7 mouse cellular contexts compared by ENCODE assay signal in the genomic region with DNA sequence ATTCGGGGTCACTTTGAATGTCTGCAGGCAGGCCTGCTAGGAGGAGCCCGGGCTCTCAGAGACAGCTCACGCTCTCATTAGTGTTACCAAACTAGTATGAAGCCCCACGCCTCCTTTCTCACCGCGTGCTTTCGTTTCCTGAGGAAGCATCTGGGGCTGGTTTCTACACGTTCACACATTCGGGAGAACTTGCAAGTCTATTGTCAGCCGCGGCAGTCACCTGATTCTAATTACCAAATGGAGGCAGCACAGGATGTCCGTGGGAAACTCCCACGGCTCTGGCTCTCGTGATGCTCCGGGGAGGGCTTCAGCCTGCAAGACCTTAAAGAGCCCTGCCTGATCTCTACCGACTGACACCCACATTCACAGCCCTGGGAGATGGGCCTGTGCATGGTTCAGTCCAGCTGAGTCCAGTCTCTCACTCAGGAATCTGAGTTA. TPM values are rescaled to one million over a fixed set of nuclear protein-coding genes. Genes with fewer than 3 reads are reported as not detected.
DNase-seq lines count a peak whose midpoint lies in the region; ATAC-seq lines count a peak whose summit lies in the region.

No protein-coding gene starts in this region.

- peak overlapping the region; percentile 10 for H3K4me3 ChIP-seq in intestine, embryonic 14.5 days (ENCODE audit: low read depth, low read length)

- peak overlapping the region; percentile 32; the same call in 1 of the 2 replicates for H3K9ac ChIP-seq in intestine, embryonic 14.5 days (ENCODE audit: low read length)

- H3K27me3 ChIP-seq in intestine, embryonic 14.5 days (replicated peaks; ENCODE audit: control insufficient read depth, insufficient read depth, low read length): no peaks in the 10 kb centered on the region

- H3K36me3 ChIP-seq in intestine, embryonic 14.5 days (ENCODE audit: control insufficient read depth, insufficient read depth, low read length): peaks cover 11% of the 10 kb centered on the region

- peak; percentile 69 for DNase-seq in adipocyte (ENCODE audit: low spot score)
- DNase-seq in embryo, embryonic 11 days: peak; percentile 81
- peak; percentile 65 for DNase-seq in gastrocnemius, postnatal 14 days
- peak; percentile 77 for DNase-seq in intestine, embryonic 14.5 days (ENCODE audit: low spot score)
- peak; percentile 81 to 94 for DNase-seq in left cerebral cortex, postnatal 25 days (ENCODE audit: low spot score in 2 of 2)
- DNase-seq in mesoderm, embryonic 11.5 days (ENCODE audit: low read depth, low spot score): peak; percentile 73
- peak; percentile 86 for DNase-seq in skeletal muscle tissue, adult 2 months (ENCODE audit: low read depth, low spot score)

- H3K9me3 ChIP-seq in intestine, embryonic 14.5 days (ENCODE audit: control insufficient read depth, low read length): no peaks in the 10 kb centered on the region

- H3K4me1 ChIP-seq in intestine, embryonic 14.5 days (replicated peaks; ENCODE audit: control insufficient read depth, insufficient read depth, low read length): peaks cover 32% of the 10 kb centered on the region

- peak overlapping the region; percentile 50 for H3K4me2 ChIP-seq in intestine, embryonic 14.5 days (ENCODE audit: low read length)

- H3K27ac ChIP-seq in intestine, embryonic 14.5 days (ENCODE audit: low read depth): peak overlapping the region; percentile 54

- intact Hi-C loops in gastrocnemius, postnatal 14 days (cut with DNase I; ENCODE audit: low total_unique reads): no loop called here
- intact Hi-C loops in left cerebral cortex, postnatal 25 days (cut with DNase I): loop anchor here (1.0 kb wide), 1 partner anchor 75 kb away; no protein-coding TSS in a partner anchor

- 1% methylated on average over 16 of the region's 16 CpGs for WGBS in intestine, embryonic 14.5 days

- no peak for ATAC-seq in intestine, embryonic 14.5 days (replicated peaks; ENCODE audit: low FRiP score, low TSS enrichment, low read depth)

RNA-seq across cellular contexts. Expression of gene Pnrc2, which starts 3.0 kb away (rescaled TPM):
- total RNA-seq in gastrocnemius, postnatal 14 days (2021): 10 to 100 TPM; 44.3 to 59.3 TPM
- 167 and 175 TPM in 2 replicates for polyA plus RNA-seq in intestine, embryonic 14.5 days (2014; fragmentation: Nextera tagmentation; extraction: Ambion mirVana)
- total RNA-seq in left cerebral cortex, postnatal 25 days (2021): 10 to 100 TPM; 46.8 to 48.4 TPM

RNA-seq across cellular contexts. Expression of gene Cnr2, which starts 18.6 kb away (rescaled TPM):
- total RNA-seq in gastrocnemius, postnatal 14 days (2021): under 1 TPM; 0.47 to 0.60 TPM
- 0.24 and 0.44 TPM in 2 replicates for polyA plus RNA-seq in intestine, embryonic 14.5 days (2014; fragmentation: Nextera tagmentation; extraction: Ambion mirVana)
- under 1 TPM in 1 of 2 experiments, not detected in 1; 0.14 TPM for total RNA-seq in left cerebral cortex, postnatal 25 days (2021)

RNA-seq across cellular contexts. Expression of gene Srsf10, which starts 21.1 kb away (rescaled TPM):
- total RNA-seq in gastrocnemius, postnatal 14 days (2021): 10 to 100 TPM; 30.9 to 33.0 TPM
- polyA plus RNA-seq in intestine, embryonic 14.5 days (2014; fragmentation: Nextera tagmentation; extraction: Ambion mirVana): 271 and 273 TPM in 2 replicates
- total RNA-seq in left cerebral cortex, postnatal 25 days (2021): 10 to 100 TPM; 74.3 to 80.1 TPM

RNA-seq across cellular contexts. Expression of gene Fuca1, which starts 43.9 kb away (rescaled TPM):
- 10 to 100 TPM; 20.6 to 27.8 TPM for total RNA-seq in gastrocnemius, postnatal 14 days (2021)
- polyA plus RNA-seq in intestine, embryonic 14.5 days (2014; fragmentation: Nextera tagmentation; extraction: Ambion mirVana): 108 and 110 TPM in 2 replicates
- 10 to 100 TPM; 29.2 to 36.3 TPM for total RNA-seq in left cerebral cortex, postnatal 25 days (2021)
